Mouse (Mus musculus): ENCODE data around the gene Fau. TPM values are rescaled to one million over a fixed set of nuclear protein-coding genes. Genes with fewer than 3 reads are reported as not detected.
A peak's percentile ranks its signal among the peaks of the same experiment; 100 is the strongest.

Fau gene
- polyA plus RNA-seq, 1 experiment from 2014 or later, result 700 TPM

DNA sequence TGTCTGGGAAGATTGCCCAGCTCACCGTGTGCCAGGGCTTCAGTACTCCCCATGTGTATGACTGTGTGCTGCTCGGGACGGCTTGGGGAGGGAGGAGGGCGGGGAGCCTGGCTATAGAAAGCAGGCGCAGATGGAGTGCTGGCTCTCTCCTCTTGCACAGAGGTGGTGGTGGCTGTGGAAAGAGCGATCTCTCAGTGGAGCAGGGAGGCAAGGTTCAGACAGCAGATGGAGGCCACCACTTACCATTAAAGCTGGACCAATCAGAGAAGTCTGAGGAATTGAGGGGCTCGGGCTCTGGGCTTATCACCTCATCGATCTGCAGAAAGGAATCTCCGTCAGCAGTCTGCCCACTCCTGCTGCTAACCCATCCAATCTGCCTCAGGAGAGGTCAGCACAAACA, 24.5 kb downstream of the Fau start, which contains the start of gene Gm28374:
Gm28374 (minus strand) TSS at position 101 of the 400 bp plus-strand sequence.
- Histone ChIP-seq H3K4me2 (no peak within 1 kb of the TSS), H3K9me3 (replicated peaks) (no peaks in the 10 kb centered on the region), H3K4me3 (no peak within 1 kb of the TSS), H3K9ac (no peak within 1 kb of the TSS), H3K4me1 (peaks cover 43% of the 10 kb centered on the region), H3K36me3 (peaks cover 52% of the 10 kb centered on the region), H3K27me3 (replicated peaks) (no peaks in the 10 kb centered on the region), H3K27ac (no peak within 1 kb of the TSS)
- 83% methylated on average over 9 of the region's 9 CpGs for WGBS (ENCODE audit: insufficient replicate concordance)
- no peak for ATAC-seq

DNA sequence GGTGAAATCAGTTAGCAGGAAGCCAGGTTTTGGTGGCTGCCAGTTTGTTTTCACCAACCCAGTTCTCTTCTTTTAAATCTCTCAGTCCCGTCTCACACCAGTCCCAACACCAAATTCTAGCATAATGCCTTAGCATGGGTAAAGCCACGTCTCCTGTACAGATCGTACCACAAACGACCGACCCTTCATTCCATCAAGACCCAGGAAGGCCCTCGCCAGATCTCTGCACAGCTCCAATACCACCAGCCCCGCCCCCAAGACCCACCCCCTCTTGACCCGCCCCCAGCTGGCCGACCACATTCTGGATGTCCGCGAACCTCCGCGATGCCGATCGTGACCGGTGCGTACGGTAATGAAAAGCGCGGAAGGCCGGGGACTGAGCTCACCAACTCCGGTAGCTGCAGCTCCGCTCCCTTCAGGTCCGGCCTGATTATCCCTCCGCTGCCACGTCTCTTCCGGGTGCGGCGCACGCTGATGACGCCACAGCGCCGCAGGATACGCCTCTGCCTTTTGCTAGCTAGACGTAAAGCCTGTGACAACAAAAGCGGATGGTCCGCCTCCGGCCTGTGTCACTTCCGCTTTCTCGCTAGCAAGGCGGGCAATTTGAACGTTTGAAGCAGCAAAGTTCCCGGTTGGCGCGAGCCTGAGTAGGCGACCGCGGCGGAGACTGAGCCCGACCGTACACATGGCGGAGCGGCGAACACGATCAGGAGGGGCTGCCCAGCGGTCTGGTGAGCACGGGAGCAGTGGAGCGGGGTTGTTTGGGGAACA, 27.0 kb downstream of the Fau start, which contains the start of the genes Zfpl1 and Cdca5:
Zfpl1 (minus strand) TSS at position 479 of the 771 bp plus-strand sequence.
Cdca5 (plus strand) TSS at position 506 of the 771 bp plus-strand sequence.
- Histone ChIP-seq H3K27me3 (replicated peaks) (no peaks in the 10 kb centered on the region), H3K27ac (peak within 1 kb of the TSS; percentile 91), H3K4me1 (peaks cover 34% of the 10 kb centered on the region), H3K9ac (peak within 1 kb of the TSS; percentile 86), H3K9me3 (replicated peaks) (no peaks in the 10 kb centered on the region), H3K4me3 (peak within 1 kb of the TSS; percentile 82), H3K36me3 (peaks cover 76% of the 10 kb centered on the region), H3K4me2 (peak within 1 kb of the TSS; percentile 89)
- under 1% methylated on average over 58 of the region's 58 CpGs for WGBS (ENCODE audit: insufficient replicate concordance)
- peak; percentile 86 for ATAC-seq

DNA sequence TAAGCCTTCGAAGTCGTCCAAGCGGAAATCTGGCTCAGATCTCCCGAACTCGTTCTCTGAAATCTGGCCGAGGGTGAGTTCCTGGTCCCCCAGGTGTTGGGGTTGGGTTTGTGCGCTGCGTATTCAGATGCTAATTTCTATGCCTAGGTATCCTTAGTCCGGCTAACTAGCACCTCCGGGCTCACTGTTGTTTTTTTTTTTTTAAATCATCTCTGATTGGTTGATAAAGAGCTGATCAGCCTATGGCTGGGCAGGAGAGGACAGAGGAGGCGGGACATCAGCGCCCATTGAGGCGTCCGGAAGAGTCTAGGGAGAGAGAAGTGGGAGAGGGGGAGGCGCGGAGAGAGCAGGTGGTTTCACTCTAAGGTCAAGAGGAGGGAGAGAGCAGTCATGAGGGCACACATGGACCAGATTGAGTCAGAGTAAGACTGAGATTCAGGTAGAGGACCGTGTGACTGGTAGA, 27.8 kb downstream of the Fau start:
- H3K4me2 ChIP-seq, result peak overlapping the region; percentile 89
- peaks cover 76% of the 10 kb centered on the region for H3K36me3 ChIP-seq
- no peaks in the 10 kb centered on the region for H3K27me3 ChIP-seq (replicated peaks)
- peak overlapping the region; percentile 91 for H3K27ac ChIP-seq
- peak overlapping the region; percentile 86 for H3K9ac ChIP-seq
- peak; percentile 79 for ATAC-seq
- peaks cover 34% of the 10 kb centered on the region for H3K4me1 ChIP-seq
- H3K4me3 ChIP-seq, result peak overlapping the region; percentile 82
- no peaks in the 10 kb centered on the region for H3K9me3 ChIP-seq (replicated peaks)
- WGBS (ENCODE audit: insufficient replicate concordance), result 0% methylated on average over 17 of the region's 17 CpGs

DNA sequence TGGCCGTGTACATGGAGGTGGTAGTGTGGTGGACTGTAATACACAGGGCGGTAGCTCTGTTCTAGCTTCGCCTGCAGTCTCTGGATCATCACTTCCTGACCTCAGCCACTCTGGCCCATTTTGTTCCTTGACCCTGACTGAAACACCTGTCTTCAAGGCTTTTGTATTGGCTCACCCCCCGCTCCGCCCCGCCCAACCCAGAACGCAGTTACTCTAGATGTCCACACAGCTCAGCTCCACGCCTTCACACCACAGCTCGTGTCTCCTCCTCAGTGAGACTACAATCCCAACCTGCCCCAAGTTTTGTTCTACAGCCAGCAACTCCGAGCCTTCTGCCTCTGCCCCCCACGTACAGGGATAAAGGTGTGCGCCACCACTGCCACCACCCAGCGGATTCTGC, 31.2 kb downstream of the Fau start:
- H3K27me3 ChIP-seq (replicated peaks), result no peaks in the 10 kb centered on the region
- no peak overlapping the region for H3K27ac ChIP-seq
- H3K4me1 ChIP-seq, result peaks cover 23% of the 10 kb centered on the region
- H3K4me3 ChIP-seq, result no peak overlapping the region
- H3K4me2 ChIP-seq, result no peak overlapping the region
- ATAC-seq, result no peak
- WGBS (ENCODE audit: insufficient replicate concordance), result 92% methylated on average over 13 of the region's 13 CpGs
- H3K36me3 ChIP-seq, result peaks cover 81% of the 10 kb centered on the region
- H3K9ac ChIP-seq, result no peak overlapping the region
- no peaks in the 10 kb centered on the region for H3K9me3 ChIP-seq (replicated peaks)

DNA sequence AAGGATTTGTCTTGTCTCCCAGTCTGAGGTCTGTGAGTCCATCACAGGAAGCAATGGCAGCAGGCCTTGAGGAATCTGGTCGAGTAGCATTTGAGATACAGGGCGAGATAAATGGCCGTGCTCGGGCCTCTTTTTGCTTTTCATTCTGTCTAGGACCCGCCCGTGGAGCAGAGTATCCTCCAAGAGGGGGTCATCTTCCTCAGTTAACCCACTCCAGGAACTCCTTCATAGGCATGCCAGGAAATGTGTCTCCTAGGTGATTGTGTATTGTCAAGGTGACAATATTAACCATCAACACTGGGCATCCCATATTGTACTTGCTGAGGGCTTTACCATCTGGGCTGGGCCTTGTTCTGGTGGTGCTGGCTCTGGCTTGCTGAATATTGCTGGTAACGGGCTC, 36.5 kb downstream of the Fau start, which contains the start of gene AC131692.1:
AC131692.1 (plus strand) TSS at position 301 of the 400 bp plus-strand sequence.
- ATAC-seq, result no peak

DNA sequence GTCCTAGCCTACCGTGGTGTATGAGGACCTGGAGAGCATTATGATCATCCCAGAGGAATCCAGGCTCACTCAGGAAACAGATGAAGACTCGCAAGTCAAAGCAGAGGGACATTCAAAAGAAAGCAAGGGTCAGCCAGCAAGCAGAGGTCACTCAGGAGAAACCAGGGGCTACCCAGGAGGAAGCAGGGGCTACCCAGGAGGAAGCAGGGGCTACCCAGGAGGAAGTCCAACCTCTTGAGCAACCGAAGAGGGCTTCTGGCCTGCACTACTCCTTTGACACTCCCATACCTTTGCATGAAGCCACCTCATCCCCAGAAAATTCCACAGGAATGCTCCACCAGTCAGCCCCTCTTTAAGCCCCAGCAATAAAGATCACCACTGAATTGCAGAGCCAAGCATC, 40.2 kb downstream of the Fau start:
- no peak for ATAC-seq
- no peaks in the 10 kb centered on the region for H3K27me3 ChIP-seq (replicated peaks)
- no peak overlapping the region for H3K4me2 ChIP-seq
- H3K4me1 ChIP-seq, result peaks cover 28% of the 10 kb centered on the region
- H3K27ac ChIP-seq, result no peak overlapping the region
- no peak overlapping the region for H3K9ac ChIP-seq
- peaks cover 67% of the 10 kb centered on the region for H3K36me3 ChIP-seq
- no peak overlapping the region for H3K4me3 ChIP-seq
- no peaks in the 10 kb centered on the region for H3K9me3 ChIP-seq (replicated peaks)
- 58% methylated on average over 3 of the region's 3 CpGs for WGBS (ENCODE audit: insufficient replicate concordance)

More for the DNA sequence above, 36.5 kb downstream of the Fau start, which contains the start of gene AC131692.1:
- H3K4me1 ChIP-seq, result peaks cover 4% of the 10 kb centered on the region; the same call in 1 of the 2 replicates
- WGBS (ENCODE audit: insufficient replicate concordance), result 82% methylated on average over 7 of the region's 7 CpGs
- no peak within 1 kb of the TSS for H3K4me2 ChIP-seq
- H3K9me3 ChIP-seq (replicated peaks), result no peaks in the 10 kb centered on the region
- no peak within 1 kb of the TSS for H3K9ac ChIP-seq
- no peak within 1 kb of the TSS for H3K27ac ChIP-seq
- no peak within 1 kb of the TSS for H3K4me3 ChIP-seq
- H3K36me3 ChIP-seq, result peaks cover 93% of the 10 kb centered on the region
- H3K27me3 ChIP-seq (replicated peaks), result no peaks in the 10 kb centered on the region

DNA sequence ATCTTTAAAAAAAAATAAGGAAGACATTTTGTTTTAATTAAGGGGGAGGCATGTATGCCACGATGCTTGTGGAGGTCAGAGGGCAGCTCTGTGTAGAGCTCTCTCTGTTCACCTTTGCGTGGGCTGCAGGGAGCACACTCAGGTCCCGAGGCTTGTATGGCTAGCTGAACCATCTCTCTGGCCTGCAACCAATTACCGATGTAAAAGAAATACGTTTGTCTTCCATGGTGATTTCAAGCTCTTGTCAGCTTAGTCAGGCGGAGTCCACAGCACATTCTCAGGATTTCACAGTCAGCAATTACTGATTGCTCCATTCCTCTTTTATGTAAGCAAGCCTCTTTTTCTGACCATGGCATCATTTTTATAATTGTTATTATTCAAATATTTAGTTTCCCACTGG, 43.5 kb downstream of the Fau start:
- ATAC-seq, result no peak

DNA sequence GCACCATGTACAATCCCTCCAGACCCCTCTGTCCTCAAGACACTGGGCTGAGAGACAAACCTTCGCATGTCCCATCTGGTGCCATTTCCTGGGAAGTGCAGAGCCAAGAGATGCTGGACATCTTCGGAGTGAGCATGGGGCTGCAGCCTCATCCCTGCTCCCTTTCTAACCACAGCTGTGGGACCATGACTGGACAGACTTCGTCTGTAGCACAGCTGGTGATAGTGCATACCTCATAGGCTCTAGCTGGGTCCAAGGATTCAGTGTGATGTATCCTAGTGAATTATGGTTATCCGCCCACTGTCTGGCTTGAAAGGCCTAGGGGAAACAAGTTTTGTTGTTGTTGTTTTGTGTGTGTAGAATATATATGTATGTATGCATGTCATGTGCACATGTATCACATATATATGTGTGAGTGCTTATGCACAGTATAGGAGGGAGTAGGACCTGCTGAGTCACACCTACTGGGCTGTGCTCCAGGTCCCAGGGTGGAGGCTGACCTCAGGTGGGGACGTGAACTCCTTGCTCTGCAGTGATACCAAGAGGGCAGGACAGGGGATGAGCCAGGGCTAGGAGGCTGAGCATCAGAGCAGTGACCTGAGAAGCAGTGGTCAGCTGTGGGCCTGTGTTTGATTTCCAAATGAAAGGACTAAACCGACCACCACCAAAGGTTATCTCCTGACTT, 44.7 kb downstream of the Fau start:
- Histone ChIP-seq H3K4me3 (no peak overlapping the region), H3K4me2 (no peak overlapping the region), H3K9me3 (replicated peaks) (no peaks in the 10 kb centered on the region), H3K4me1 (peaks cover 53% of the 10 kb centered on the region), H3K9ac (no peak overlapping the region), H3K27me3 (replicated peaks) (no peaks in the 10 kb centered on the region), H3K27ac (peak overlapping the region; percentile 52), H3K36me3 (peaks cover 28% of the 10 kb centered on the region)
- ATAC-seq, result peak; percentile 87
- 68% methylated on average over 6 of the region's 6 CpGs for WGBS (ENCODE audit: insufficient replicate concordance)

More for the DNA sequence above, 43.5 kb downstream of the Fau start:
- Histone ChIP-seq H3K27ac (no peak overlapping the region), H3K4me1 (peaks cover 50% of the 10 kb centered on the region), H3K27me3 (replicated peaks) (no peaks in the 10 kb centered on the region), H3K36me3 (peaks cover 34% of the 10 kb centered on the region), H3K4me2 (no peak overlapping the region), H3K4me3 (no peak overlapping the region), H3K9ac (no peak overlapping the region), H3K9me3 (replicated peaks) (no peaks in the 10 kb centered on the region)
- WGBS (ENCODE audit: insufficient replicate concordance), result 76% methylated on average over 6 of the region's 6 CpGs

DNA sequence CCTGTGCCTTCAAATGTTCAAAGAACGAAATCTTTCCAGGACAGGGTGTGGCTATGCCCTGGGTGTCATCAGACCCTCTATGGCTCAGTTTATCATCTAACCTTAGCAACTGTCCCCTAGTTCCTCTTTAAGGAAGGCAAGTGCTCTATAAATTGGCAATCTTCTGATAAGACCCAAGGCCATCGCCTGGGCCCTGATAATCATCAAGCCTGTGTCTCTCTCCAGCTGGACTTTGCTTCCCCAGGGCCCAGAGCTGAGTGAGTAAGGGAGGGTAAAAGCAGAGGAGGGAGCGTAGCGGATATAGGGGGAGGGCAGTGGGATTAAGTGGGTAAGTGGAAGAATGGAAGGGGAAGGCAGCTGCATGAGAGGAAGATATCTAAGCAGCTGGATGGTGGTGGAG, 46.8 kb downstream of the Fau start:
- H3K9me3 ChIP-seq (replicated peaks), result no peaks in the 10 kb centered on the region
- no peak overlapping the region for H3K4me2 ChIP-seq
- H3K9ac ChIP-seq, result no peak overlapping the region
- H3K4me3 ChIP-seq, result no peak overlapping the region
- 0 out of 2 replicates have a peak overlapping the region, but pooled peaks have one; percentile 8 for H3K27ac ChIP-seq
- H3K4me1 ChIP-seq, result peaks cover 51% of the 10 kb centered on the region
- 28% methylated on average over 4 of the region's 4 CpGs for WGBS (ENCODE audit: insufficient replicate concordance)
- no peak for ATAC-seq
- H3K36me3 ChIP-seq, result peaks cover 8% of the 10 kb centered on the region; the same call in 1 of the 2 replicates
- no peaks in the 10 kb centered on the region for H3K27me3 ChIP-seq (replicated peaks)

DNA sequence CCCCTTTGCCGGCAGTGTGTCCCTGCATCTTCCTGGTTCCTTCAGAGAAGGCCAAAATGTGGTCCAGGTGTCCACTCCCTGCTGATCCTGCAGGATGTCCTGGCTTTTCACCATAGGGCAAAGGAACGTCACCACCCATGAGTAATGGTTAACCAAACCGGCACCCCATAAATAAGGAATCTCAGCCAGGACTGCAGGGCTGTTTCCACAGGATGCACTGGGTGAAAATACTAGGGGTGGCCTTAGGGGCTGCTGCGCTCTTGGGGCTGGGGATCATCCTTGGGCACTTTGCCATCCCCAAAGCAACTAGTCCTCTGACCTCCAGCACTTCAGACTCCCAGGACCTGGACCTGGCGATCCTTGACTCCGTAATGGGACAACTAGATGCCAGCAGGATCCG, 47.9 kb downstream of the Fau start, which contains the start of gene Naaladl1:
Naaladl1 (plus strand) TSS at position 197 of the 400 bp plus-strand sequence.
- no peak within 1 kb of the TSS for H3K4me3 ChIP-seq
- H3K4me1 ChIP-seq, result peaks cover 43% of the 10 kb centered on the region
- 87% methylated on average over 7 of the region's 7 CpGs for WGBS (ENCODE audit: insufficient replicate concordance)
- H3K9me3 ChIP-seq (replicated peaks), result no peaks in the 10 kb centered on the region
- H3K27ac ChIP-seq, result 0 out of 2 replicates have a peak within 1 kb of the TSS, but pooled peaks have one; percentile 8
- no peak within 1 kb of the TSS for H3K9ac ChIP-seq
- no peak for ATAC-seq
- H3K36me3 ChIP-seq, result no peaks in the 10 kb centered on the region
- H3K4me2 ChIP-seq, result no peak within 1 kb of the TSS; the same call in 1 of the 2 replicates
- H3K27me3 ChIP-seq (replicated peaks), result no peaks in the 10 kb centered on the region
